Mouse (Mus musculus) stomach, postnatal 0 days (tissue): Measurements from ENCODE around the gene Vegfa. TPM values are rescaled to one million over a fixed set of nuclear protein-coding genes. Genes with fewer than 3 reads are reported as not detected.

Experiments
- ATAC-seq: fragments of 200-750 bp; cut with Nextera tagmentation; 2 replicates; pipeline ENCODE4 v1.8.0; 2017; ENCODE audit not compliant: low FRiP score, low TSS enrichment
- DNase-seq: peaks from one replicate; pipeline ENCODE4 v3.0.0-alpha.2; 2016; ENCODE audit warnings: low spot score
- H3K27ac ChIP-seq: fragments of 300-500 bp; sonication (generic); replicated peaks from 2 replicates; pipeline ENCODE4 v1.5.1; 2014; ENCODE audit warnings: mild to moderate bottlenecking, control low read depth
- H3K27me3 ChIP-seq: fragments of 300-500 bp; sonication (generic); 2 replicates; pipeline ENCODE4 v1.6.1; 2014; ENCODE audit warnings: low read length; ENCODE audit not compliant: control insufficient read depth, insufficient read depth
- H3K36me3 ChIP-seq: fragments of 300-500 bp; sonication (generic); 2 replicates; pipeline ENCODE4 v1.6.1; 2014; ENCODE audit warnings: low read length, mixed read lengths; ENCODE audit not compliant: control insufficient read depth, insufficient read depth
- H3K4me1 ChIP-seq: fragments of 300-500 bp; sonication (generic); replicated peaks from 2 replicates; pipeline ENCODE4 v1.6.1; 2014; ENCODE audit warnings: antibody characterized with exemption; ENCODE audit not compliant: control insufficient read depth, insufficient read depth
- H3K4me2 ChIP-seq: fragments of 300-500 bp; sonication (generic); replicated peaks from 2 replicates; pipeline ENCODE4 v1.6.1; 2014; ENCODE audit warnings: low read depth, mild to moderate bottlenecking, control low read depth, moderate library complexity
- H3K4me3 ChIP-seq: fragments of 300-500 bp; sonication (generic); 2 replicates; pipeline ENCODE4 v1.5.1; 2014; ENCODE audit warnings: low read depth, low read length, control low read depth
- H3K9ac ChIP-seq: fragments of 300-500 bp; sonication (generic); 2 replicates; pipeline ENCODE4 v1.6.1; 2014; ENCODE audit warnings: mild to moderate bottlenecking, low read length, control low read depth, mixed read lengths
- H3K9me3 ChIP-seq: fragments of 300-500 bp; sonication (generic); 2 replicates; pipeline ENCODE4 v1.6.1; 2016; ENCODE audit warnings: low read length; ENCODE audit not compliant: control insufficient read depth
- CTCF ChIP-seq: IDR thresholded peaks from 2 replicates; pipeline ENCODE4 v1.5.1; 2016; ENCODE audit warnings: antibody characterized with exemption, low read depth, mild to moderate bottlenecking, moderate library complexity
- EP300 ChIP-seq: optimal IDR thresholded peaks from 2 replicates; pipeline ENCODE3; 2016; ENCODE audit warnings: antibody characterized with exemption
- WGBS: fragments of 180-500 bp; shearing (Covaris S2); extraction: QIAGEN DNeasy Blood & Tissue Kit; methylation state at CpG from one replicate; pipeline ENCODE4 v1.1.7; 2014; 5-methylcytosine and 5-hydroxymethylcytosine counted together
- polyA plus RNA-seq: library from polyadenylated mRNA; unstranded; fragments of >200 nt; fragmentation: Nextera tagmentation; extraction: Ambion mirVana; gene quantifications from 2 replicates; pipeline ENCODE4 v1.2.1, GENCODE M21; 2015

Gene Vegfa
- polyA plus RNA-seq, 1 experiment from 2014 or later: 3.1 TPM

DNA sequence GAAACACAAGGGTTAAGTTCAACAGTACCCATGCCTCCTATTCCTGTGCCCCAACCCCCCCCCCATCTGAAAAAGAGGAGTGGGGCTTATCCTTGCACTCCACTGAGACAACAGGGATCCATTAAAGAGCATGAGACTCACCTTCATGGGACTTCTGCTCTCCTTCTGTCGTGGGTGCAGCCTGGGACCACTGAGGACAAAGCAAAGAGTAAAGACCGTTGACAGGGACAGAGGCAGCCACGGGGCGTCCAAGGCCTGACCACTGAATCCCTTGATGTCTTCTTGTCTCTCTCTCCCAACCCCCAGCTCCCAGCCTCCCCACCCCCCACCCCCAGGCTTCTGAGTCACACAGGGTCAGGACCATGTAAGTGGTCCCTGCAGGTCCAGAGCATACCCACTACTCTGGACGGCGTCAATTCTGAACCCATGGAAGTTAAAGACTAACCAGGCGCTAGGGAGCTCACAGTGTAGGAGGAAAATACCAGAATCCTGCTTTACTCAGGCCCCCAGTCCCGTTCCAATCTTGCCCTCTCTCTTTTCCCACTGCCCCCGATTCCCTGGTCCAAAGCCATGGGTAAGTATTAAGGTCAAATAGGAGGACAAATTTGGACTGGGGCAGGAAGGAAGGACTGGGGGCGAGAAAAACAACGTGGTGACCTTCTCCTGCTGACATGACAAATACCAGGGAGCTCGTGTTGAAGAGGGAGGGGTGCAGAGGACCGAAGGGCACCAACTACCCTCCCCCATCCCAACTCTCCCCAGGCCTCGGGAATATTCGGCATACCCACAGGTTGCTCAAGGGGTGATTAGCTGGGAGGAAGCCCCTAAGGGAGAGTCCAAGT lies 3.7 kb downstream of the Vegfa start:
- ATAC-seq: no peak
- peaks cover 20% of the 10 kb centered on the region for H3K4me1 ChIP-seq
- peaks cover 13% of the 10 kb centered on the region for H3K36me3 ChIP-seq
- peak overlapping the region; percentile 90 for H3K4me3 ChIP-seq
- H3K9me3 ChIP-seq: no peaks in the 10 kb centered on the region
- 23% methylated on average over 15 of the region's 15 CpGs for whole genome bisulfite sequencing
- H3K27ac ChIP-seq: peak overlapping the region; percentile 96
- DNase-seq: peak; percentile 35
- H3K4me2 ChIP-seq: peak overlapping the region; percentile 84
- TF ChIP-seq EP300: no peak
- TF ChIP-seq CTCF: no peak
- peak overlapping the region; percentile 93 for H3K9ac ChIP-seq
- H3K27me3 ChIP-seq: no peaks in the 10 kb centered on the region

DNA sequence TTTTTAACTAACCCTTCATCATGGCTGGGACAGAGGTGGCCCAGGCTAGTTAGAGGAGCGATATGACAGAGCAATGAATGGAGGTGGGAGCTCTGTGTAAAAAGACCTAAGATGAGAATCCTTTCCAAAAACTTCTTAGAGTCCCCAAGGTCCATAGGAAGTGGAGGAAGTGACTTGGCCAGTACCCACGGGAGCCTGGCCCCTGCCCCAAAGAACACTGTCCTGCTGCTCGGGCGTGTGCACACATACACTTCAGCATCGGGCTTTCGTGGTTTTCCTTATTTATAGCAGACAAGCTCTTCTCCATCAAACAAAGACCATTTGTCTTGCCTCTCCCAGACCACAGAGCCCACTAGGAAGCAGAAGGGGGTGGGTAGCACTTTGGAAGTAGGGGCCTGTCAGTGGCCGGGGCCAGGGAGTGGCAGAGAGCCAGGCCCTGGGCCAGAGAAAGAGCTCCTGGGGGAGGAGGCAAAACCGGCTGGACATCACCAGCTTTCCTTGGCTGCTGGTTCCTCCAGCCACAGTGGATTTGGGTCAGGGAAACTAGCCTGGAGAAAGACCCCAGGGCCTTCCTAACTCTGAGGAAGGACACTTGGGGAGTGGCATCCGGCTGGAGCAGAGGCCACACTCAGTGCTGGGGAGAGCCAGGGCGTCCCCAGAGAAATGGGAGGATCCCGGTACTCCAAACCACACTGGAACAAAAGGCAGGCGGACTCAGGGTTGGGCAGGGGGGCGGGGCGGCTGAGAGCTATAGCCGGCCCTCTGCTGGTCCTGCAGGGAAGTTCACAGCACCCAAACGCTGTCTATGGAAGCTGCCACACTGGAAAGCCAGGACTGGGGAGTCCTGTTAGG lies 4.9 kb downstream of the Vegfa start:
- H3K4me3 ChIP-seq: peak overlapping the region; percentile 90; the same call in 1 of the 2 replicates
- TF ChIP-seq CTCF (peak; percentile 89), EP300 (no peak)
- H3K27me3 ChIP-seq: no peaks in the 10 kb centered on the region
- 15% methylated on average over 16 of the region's 16 CpGs for WGBS
- ATAC-seq (peak; percentile 66), DNase-seq (peak; percentile 91)
- peak overlapping the region; percentile 47 for H3K9ac ChIP-seq
- H3K4me2 ChIP-seq: peak overlapping the region; percentile 84
- peaks cover 19% of the 10 kb centered on the region for H3K36me3 ChIP-seq
- peak overlapping the region; percentile 96 for H3K27ac ChIP-seq
- peaks cover 20% of the 10 kb centered on the region for H3K4me1 ChIP-seq
- no peaks in the 10 kb centered on the region for H3K9me3 ChIP-seq

GRCm38 (mm10) chr17:46025927-46026668 lies 6.1 kb downstream of the Vegfa start:
- Histone ChIP-seq H3K27ac (peak overlapping the region; percentile 45; the same call in 1 of the 2 replicates), H3K4me2 (peak overlapping the region; percentile 9; the same call in 1 of the 2 replicates), H3K4me3 (no peak overlapping the region), H3K9ac (no peak overlapping the region), H3K36me3 (peaks cover 29% of the 10 kb centered on the region), H3K9me3 (no peaks in the 10 kb centered on the region), H3K4me1 (peaks cover 20% of the 10 kb centered on the region), H3K27me3 (no peaks in the 10 kb centered on the region)
- WGBS: 55% methylated on average over 11 of the region's 11 CpGs
- peak; percentile 45 for DNase-seq
- TF ChIP-seq CTCF: no peak
- no peak for TF ChIP-seq EP300
- no peak for ATAC-seq

- TF ChIP-seq EP300 (no peak), CTCF (no peak)
- Histone ChIP-seq H3K4me3 (no peak overlapping the region), H3K4me2 (no peak overlapping the region), H3K9me3 (no peaks in the 10 kb centered on the region), H3K36me3 (peaks cover 34% of the 10 kb centered on the region), H3K9ac (no peak overlapping the region), H3K27me3 (no peaks in the 10 kb centered on the region), H3K27ac (no peak overlapping the region), H3K4me1 (peaks cover 20% of the 10 kb centered on the region)
- ATAC-seq: no peak
- 92% methylated on average over 15 of the region's 15 CpGs for WGBS
- no peak for DNase-seq
These were observed 7.0 kb downstream of the Vegfa start for GRCm38 (mm10) chr17:46025207-46025606.

DNA sequence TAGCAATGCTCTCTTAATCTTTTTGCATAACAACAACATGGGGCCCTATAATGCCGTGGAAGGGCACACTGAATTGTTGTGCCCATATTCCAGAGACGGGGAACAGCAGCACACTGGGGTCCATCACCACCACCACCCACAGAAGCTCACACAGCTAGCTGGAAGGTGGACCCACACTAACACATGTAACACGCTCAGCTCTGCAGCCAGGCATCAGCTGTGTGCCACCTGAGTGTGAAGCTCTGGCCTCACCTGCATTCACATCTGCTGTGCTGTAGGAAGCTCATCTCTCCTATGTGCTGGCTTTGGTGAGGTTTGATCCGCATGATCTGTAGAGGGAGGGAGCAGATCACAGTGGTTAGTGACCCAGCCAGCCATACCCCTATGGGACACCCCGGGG lies 8.0 kb downstream of the Vegfa start:
- H3K27ac ChIP-seq: no peak overlapping the region
- peaks cover 34% of the 10 kb centered on the region for H3K36me3 ChIP-seq
- no peak overlapping the region for H3K4me2 ChIP-seq
- 93% methylated on average over 5 of the region's 5 CpGs for whole genome bisulfite sequencing
- no peak overlapping the region for H3K4me3 ChIP-seq
- H3K9me3 ChIP-seq: no peaks in the 10 kb centered on the region
- no peaks in the 10 kb centered on the region for H3K27me3 ChIP-seq
- ATAC-seq: no peak
- no peak for TF ChIP-seq EP300
- TF ChIP-seq CTCF: no peak
- DNase-seq: no peak
- H3K4me1 ChIP-seq: peaks cover 16% of the 10 kb centered on the region
- H3K9ac ChIP-seq: no peak overlapping the region
